In the genomic region with DNA sequence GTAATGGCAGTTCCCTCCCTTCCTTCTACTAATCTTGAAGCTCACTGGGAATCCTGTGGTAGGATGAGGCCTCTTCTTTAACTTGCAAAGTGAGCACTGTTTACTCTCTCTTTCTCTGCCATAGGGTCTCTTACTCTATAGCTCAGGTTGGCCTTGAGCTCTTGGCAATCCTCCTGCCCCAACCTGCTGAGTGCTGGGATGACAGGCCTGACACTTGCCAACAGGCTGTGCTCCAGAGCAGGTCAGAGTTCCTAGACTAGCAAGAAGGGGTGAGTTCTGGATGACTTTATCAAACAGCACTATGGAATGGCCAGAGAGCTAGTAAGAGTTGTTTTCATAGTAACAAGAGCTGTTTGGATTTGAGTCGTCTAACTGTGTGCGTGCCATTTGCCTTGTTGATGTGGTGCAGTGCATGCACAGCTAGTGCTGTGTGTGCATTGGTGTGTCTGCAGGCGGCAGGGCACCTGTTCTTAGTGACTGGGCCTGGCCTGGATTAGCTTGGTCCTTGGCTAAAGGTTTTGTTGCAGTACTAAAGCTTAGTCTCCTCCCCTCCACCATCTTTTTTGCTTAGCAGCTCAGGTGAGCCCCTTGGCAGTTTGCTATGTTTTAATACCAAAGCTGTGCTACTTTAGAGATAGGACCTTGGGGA, we compare ENCODE assay signal across 16 mouse cellular contexts. TPM values are rescaled to one million over a fixed set of nuclear protein-coding genes. Genes with fewer than 3 reads are reported as not detected.
DNase-seq lines count a peak whose midpoint lies in the region; ATAC-seq and TF ChIP-seq lines count a peak whose summit lies in the region.
"Had no signal": no experiment of that assay in that cellular context is flagged by ENCODE, and none has a peak within 500 bp of the region (broad histone marks: within the 10 kb centered on the region; RNA-seq: fewer than 3 reads in every experiment).

No protein-coding gene starts in this region.

- no peaks in the 10 kb centered on the region for H3K36me3 ChIP-seq in kidney, embryonic 15.5 days
- no peaks in the 10 kb centered on the region for H3K36me3 ChIP-seq in lung, postnatal 0 days (ENCODE audit: insufficient read depth, low read length)
- no peaks in the 10 kb centered on the region for H3K36me3 ChIP-seq in hindbrain, embryonic 14.5 days (replicated peaks; ENCODE audit: control insufficient read depth, insufficient read depth)
- H3K36me3 ChIP-seq: midbrain, embryonic 15.5 days had no signal

- H3K4me3 ChIP-seq in kidney, embryonic 15.5 days (replicated peaks) = no peak overlapping the region
- no peak overlapping the region for H3K4me3 ChIP-seq in lung, postnatal 0 days (ENCODE audit: low read depth, low read length)
- H3K4me3 ChIP-seq in hindbrain, embryonic 14.5 days (replicated peaks; ENCODE audit: low read length) = no peak overlapping the region
- H3K4me3 ChIP-seq: liver, embryonic 13.5 days; midbrain, embryonic 15.5 days had no signal

- TF ChIP-seq EP300 in lung, postnatal 0 days (IDR thresholded peaks at IDR 0.05) = no peak

- no peak overlapping the region for H3K4me2 ChIP-seq in kidney, embryonic 15.5 days
- no peak overlapping the region for H3K4me2 ChIP-seq in lung, postnatal 0 days (replicated peaks; ENCODE audit: low read depth, low read length)
- no peak overlapping the region for H3K4me2 ChIP-seq in hindbrain, embryonic 14.5 days (replicated peaks)
- H3K4me2 ChIP-seq: liver, embryonic 13.5 days; midbrain, embryonic 15.5 days had no signal

- H3K9me3 ChIP-seq in kidney, embryonic 15.5 days (replicated peaks) = no peaks in the 10 kb centered on the region
- H3K9me3 ChIP-seq in lung, postnatal 0 days (ENCODE audit: low read length) = no peaks in the 10 kb centered on the region
- no peaks in the 10 kb centered on the region for H3K9me3 ChIP-seq in hindbrain, embryonic 14.5 days (ENCODE audit: control insufficient read depth, low read length)
- H3K9me3 ChIP-seq: G1E; liver, embryonic 13.5 days; midbrain, embryonic 15.5 days had no signal

- TF ChIP-seq CTCF in lung, postnatal 0 days (IDR thresholded peaks at IDR 0.05) = peak; percentile 33

- no peak overlapping the region for H3K9ac ChIP-seq in kidney, embryonic 15.5 days
- no peak overlapping the region for H3K9ac ChIP-seq in lung, postnatal 0 days (replicated peaks; ENCODE audit: low read depth)
- H3K9ac ChIP-seq in hindbrain, embryonic 14.5 days = no peak overlapping the region
- H3K9ac ChIP-seq: forebrain, postnatal 0 days; liver, embryonic 13.5 days; midbrain, embryonic 15.5 days had no signal

- WGBS in kidney, embryonic 15.5 days = 21% methylated on average over 3 of the region's 3 CpGs
- WGBS in lung, postnatal 0 days = 49% methylated on average over 3 of the region's 3 CpGs
- WGBS in hindbrain, embryonic 14.5 days = 87% methylated on average over 3 of the region's 3 CpGs

- ATAC-seq in kidney, embryonic 15.5 days (replicated peaks; ENCODE audit: low FRiP score) = 0 out of 2 replicates have a peak, but pooled peaks have one; percentile 22
- ATAC-seq in lung, postnatal 0 days = peak; percentile 23; the same call in 1 of the 2 replicates
- no peak for ATAC-seq in hindbrain, embryonic 14.5 days (ENCODE audit: low FRiP score)
- ATAC-seq: forebrain, postnatal 0 days; hindbrain, embryonic 16.5 days; midbrain, embryonic 15.5 days had no signal

- H3K4me1 ChIP-seq in kidney, embryonic 15.5 days = peaks cover 22% of the 10 kb centered on the region
- no peaks in the 10 kb centered on the region for H3K4me1 ChIP-seq in lung, postnatal 0 days (ENCODE audit: insufficient read depth, low read depth, low read length)
- H3K4me1 ChIP-seq in hindbrain, embryonic 14.5 days (replicated peaks; ENCODE audit: control insufficient read depth, insufficient read depth, low read length) = 0 out of 2 replicates have a peak, but pooled peaks cover 11% of the 10 kb centered on the region

- DNase-seq in cerebellum, postnatal 10 days = peak; percentile 62 to 72
- no peak for DNase-seq in cerebellum, adult 11 months
- no peak for DNase-seq in kidney, adult 18-20 months
- DNase-seq in lung, postnatal 0 days (ENCODE audit: low spot score) = peak; percentile 27
- no peak for DNase-seq in lung, postnatal 10 days
- DNase-seq in layer of hippocampus, postnatal 10 days (ENCODE audit: low spot score in 2 of 2) = no peak
- no peak for DNase-seq in hindbrain, embryonic 14.5 days (ENCODE audit: low spot score)
- DNase-seq: forebrain, postnatal 0 days; gastrocnemius, postnatal 10 days; kidney, postnatal 14 days; liver, embryonic 13.5 days; right cerebral cortex, postnatal 14 days had no signal

- H3K27ac ChIP-seq in kidney, embryonic 15.5 days = no peak overlapping the region; the same call in 1 of the 2 replicates
- H3K27ac ChIP-seq in lung, postnatal 0 days (ENCODE audit: low read length) = no peak overlapping the region
- no peak overlapping the region for H3K27ac ChIP-seq in hindbrain, embryonic 14.5 days
- H3K27ac ChIP-seq: liver, embryonic 13.5 days; midbrain, embryonic 15.5 days had no signal

- H3K27me3 ChIP-seq in kidney, embryonic 15.5 days = no peaks in the 10 kb centered on the region
- no peaks in the 10 kb centered on the region for H3K27me3 ChIP-seq in lung, postnatal 0 days (replicated peaks; ENCODE audit: insufficient read depth, low read length)
- no peaks in the 10 kb centered on the region for H3K27me3 ChIP-seq in hindbrain, embryonic 14.5 days (ENCODE audit: control insufficient read depth, insufficient read depth, low read length)
- H3K27me3 ChIP-seq: liver, embryonic 13.5 days; midbrain, embryonic 15.5 days had no signal

RNA-seq across cellular contexts. Expression of gene Rptor, which starts 28.6 kb away (rescaled TPM):
- 10.8 and 13.1 TPM in 2 replicates for polyA plus RNA-seq in kidney, embryonic 15.5 days (2015; fragmentation: Nextera tagmentation; extraction: Ambion mirVana)
- 5.3 and 5.6 TPM in 2 replicates for polyA plus RNA-seq in lung, postnatal 0 days (2015; fragmentation: Nextera tagmentation; extraction: Ambion mirVana)
- total RNA-seq in layer of hippocampus, postnatal 10 days (2021) = 10 to 100 TPM; 50.2 to 61.3 TPM
- 12.3 and 13.2 TPM in 2 replicates for polyA plus RNA-seq in hindbrain, embryonic 14.5 days (2014; fragmentation: Nextera tagmentation; extraction: Ambion mirVana)

Comparison
In these comparisons a context has a peak if more than half of its experiments do, and no peak if none do; other contexts are left out.
1. DNase-seq: peak in cerebellum, postnatal 10 days (2 of 2) and lung, postnatal 0 days (single experiment); none in cerebellum, adult 11 months (single experiment), kidney, adult 18-20 months (single experiment), lung, postnatal 10 days (single experiment), layer of hippocampus, postnatal 10 days (0 of 2) and hindbrain, embryonic 14.5 days (single experiment).